Mouse (Mus musculus): ENCODE results near the gene Pde2a.

DNA sequence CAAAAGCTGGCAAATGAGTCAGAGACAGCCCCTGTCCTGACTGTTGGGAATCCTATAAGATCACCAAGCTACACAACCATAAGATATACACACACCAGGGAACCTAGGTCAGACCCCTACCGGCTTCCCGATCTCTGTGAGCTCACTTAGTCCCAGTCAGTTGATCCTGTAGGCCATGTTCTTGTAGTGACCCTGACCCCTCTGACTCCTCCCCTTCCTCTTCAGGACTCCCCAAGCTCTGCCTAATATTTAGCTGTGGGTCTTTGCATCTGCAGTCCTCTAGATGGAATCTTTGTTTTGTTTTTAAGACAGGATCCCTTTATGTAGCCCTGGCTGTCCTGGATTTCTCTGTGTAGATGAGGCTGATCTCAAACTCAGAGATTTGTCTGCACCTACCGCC, 127.8 kb downstream of the Pde2a start:
- TF ChIP-seq CHD2 (IDR thresholded peaks at IDR 0.05; ENCODE audit: low read length), result no peak
- no peak for TF ChIP-seq CTCF (IDR thresholded peaks at IDR 0.05 in 2 of 3, conservative IDR thresholded peaks at IDR 0.05 in 1 of 3; ENCODE audit: control insufficient read depth in 1 of 3, insufficient read depth in 1 of 3, low read depth in 2 of 3, low read length in 3 of 3, poor library complexity in 1 of 3, severe bottlenecking in 1 of 3)
- no peak for TF ChIP-seq TBP (IDR thresholded peaks at IDR 0.05; ENCODE audit: low read depth, low read length)
- TF ChIP-seq POLR2A (IDR thresholded peaks at IDR 0.05; ENCODE audit: control insufficient read depth in 1 of 2, insufficient read depth in 1 of 2, low read depth in 1 of 2, low read length in 2 of 2, poor library complexity in 1 of 2), result no peak
- no peak for TF ChIP-seq NRF1 (IDR thresholded peaks at IDR 0.05; ENCODE audit: insufficient read depth, low read depth, low read length, poor library complexity, severe bottlenecking)
- TF ChIP-seq EP300 (IDR thresholded peaks at IDR 0.05; ENCODE audit: low read depth in 1 of 2, low read length in 2 of 2), result no peak
- TF ChIP-seq ZMIZ1 (IDR thresholded peaks at IDR 0.05; ENCODE audit: low read depth, low read length), result no peak

All from MEL (cell line).